Mouse (Mus musculus): ENCODE data around the gene Plekhg1. TPM values are rescaled to one million over a fixed set of nuclear protein-coding genes. Genes with fewer than 3 reads are reported as not detected.
A peak's percentile ranks its signal among the peaks of the same experiment; 100 is the strongest.

The Plekhg1 gene
- polyA plus RNA-seq, 1 experiment from 2014 or later = 0.05 TPM

DNA sequence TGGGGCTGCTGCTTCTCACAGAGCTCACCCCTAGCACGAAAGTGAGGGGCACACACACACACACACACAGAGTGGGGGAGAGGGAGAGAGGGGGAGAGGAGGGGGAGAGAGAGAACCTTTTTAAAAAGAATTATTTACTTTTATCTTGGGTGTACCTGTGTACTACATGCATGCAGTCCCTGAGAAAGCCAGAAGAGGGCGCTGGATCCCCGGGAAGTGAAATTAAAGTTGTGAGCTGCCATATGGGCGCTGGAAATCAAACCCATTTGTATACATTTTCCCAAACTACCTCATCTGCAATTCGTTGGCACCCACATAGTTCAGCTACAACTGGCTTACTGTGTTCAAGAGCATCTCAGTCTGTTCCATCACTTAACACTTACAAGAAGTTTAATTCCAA lies 218.4 kb downstream of the Plekhg1 start:
- no peak for TF ChIP-seq CTCF (IDR thresholded peaks at IDR 0.05)
- CTCF ChIA-PET = interaction anchor here (0.7 to 0.9 kb wide), 2 partner anchors 13 to 436 kb away, joined by 3 read pairs; no protein-coding TSS in a partner anchor
- peaks cover 14% of the 10 kb centered on the region for H3K27me3 ChIP-seq
- ATAC-seq (no peak), DNase-seq (ENCODE audit: low read depth, low spot score) (no peak)
- POLR2A ChIA-PET = no interaction called here
- in situ Hi-C loops (cut with MboI; ENCODE audit: low pct_unique_long_range_greater_than_20kb) = no loop called here

DNA sequence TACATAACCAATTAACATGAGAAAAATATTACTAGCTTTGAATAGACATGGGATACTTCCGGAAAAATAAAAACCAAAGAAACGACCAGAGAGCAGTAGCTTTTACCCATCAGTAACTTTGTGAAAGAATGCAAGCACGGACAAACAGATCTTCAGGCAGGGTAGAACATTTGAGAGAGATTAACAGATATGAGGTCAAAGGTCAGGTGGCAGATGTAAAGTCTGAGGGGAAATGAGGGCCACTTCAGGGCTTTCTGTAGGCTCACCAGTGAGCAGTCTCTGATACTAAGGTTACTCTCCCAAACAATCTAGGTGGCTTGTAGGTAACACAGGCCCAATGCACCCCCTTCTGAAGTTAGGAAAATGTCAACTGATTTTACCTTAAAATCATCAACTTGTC lies 228.9 kb downstream of the Plekhg1 start:
- no peak for TF ChIP-seq CTCF (IDR thresholded peaks at IDR 0.05)
- DNase-seq (ENCODE audit: low read depth, low spot score) (no peak), ATAC-seq (no peak)
- ChIA-PET CTCF (interaction anchor here (1.1 to 1.3 kb wide), 2 partner anchors 25 to 642 kb away, joined by 3 to 5 read pairs; no protein-coding TSS in a partner anchor), POLR2A (no interaction called here)
- H3K27me3 ChIP-seq = peaks cover 8% of the 10 kb centered on the region
- in situ Hi-C loops (cut with MboI; ENCODE audit: low pct_unique_long_range_greater_than_20kb) = no loop called here

DNA sequence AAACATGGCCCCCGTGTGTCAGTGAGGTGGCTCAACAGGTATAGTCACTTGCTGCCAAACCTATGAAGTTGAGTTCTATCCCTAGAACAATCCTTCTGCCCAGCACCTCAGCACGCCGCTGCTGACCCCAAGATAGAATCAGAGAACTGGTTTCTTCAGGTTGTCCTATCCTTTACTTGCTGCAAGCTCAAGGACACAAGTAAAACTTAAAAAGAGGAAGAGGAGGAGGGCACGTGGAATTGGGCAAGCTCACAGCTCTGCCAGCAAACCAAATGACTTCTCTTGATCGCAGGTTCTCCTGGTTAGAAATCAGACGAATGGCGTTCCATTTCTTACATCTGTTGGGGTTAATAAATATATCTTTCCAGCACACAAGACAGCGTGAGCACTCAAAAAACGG lies 232.1 kb downstream of the Plekhg1 start:
- CTCF ChIA-PET = interaction anchor here (1.8 kb wide), 1 partner anchor 19 kb away, joined by 9 read pairs; no protein-coding TSS in a partner anchor
- TF ChIP-seq CTCF (IDR thresholded peaks at IDR 0.05) = no peak
- POLR2A ChIA-PET = no interaction called here
- in situ Hi-C loops (cut with MboI; ENCODE audit: low pct_unique_long_range_greater_than_20kb) = no loop called here
- DNase-seq (ENCODE audit: low read depth, low spot score) = no peak
- peaks cover 2% of the 10 kb centered on the region for H3K27me3 ChIP-seq
- ATAC-seq = no peak

DNA sequence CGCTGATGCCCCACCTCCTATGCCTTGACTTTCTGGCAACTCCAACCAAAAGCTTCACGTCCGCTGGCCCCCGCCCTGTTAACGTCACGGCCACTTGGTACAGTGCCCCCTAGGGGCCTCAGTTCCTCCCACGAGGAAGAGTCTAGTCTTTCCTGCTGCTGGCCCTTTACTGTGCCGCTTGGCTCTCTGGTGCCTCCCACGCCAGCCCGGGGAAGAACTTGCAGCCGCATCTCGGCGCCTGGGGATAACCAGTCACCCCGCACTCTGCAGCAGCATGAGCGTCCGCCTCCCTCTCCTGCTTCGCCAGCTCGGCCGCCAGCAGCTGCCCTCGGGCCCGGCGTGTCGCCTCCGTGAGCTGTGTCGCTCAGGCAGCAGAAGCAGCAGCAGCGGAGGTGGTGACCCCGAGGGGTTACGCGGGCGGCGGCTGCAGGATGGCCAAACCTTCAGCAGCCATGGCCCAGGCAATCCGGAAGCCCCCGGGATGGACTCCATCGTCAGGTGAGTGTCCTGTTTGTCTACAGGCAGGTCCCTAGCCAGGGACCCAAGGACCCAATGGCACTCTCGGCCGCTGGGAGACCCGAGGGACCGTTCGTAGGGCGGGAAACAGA lies 232.9 kb downstream of the Plekhg1 start, which contains the start of gene Mthfd1l:
Gene Mthfd1l (plus strand): TSS at position 138 of the 608 bp plus-strand sequence.
- CTCF ChIA-PET = interaction anchor here (1.8 kb wide), 1 partner anchor 20 kb away, joined by 9 read pairs; no protein-coding TSS in a partner anchor
- DNase-seq (ENCODE audit: low read depth, low spot score) (no peak), ATAC-seq (peak; percentile 95)
- H3K27me3 ChIP-seq = no peaks in the 10 kb centered on the region
- TF ChIP-seq CTCF (IDR thresholded peaks at IDR 0.05) = peak; percentile 97
- in situ Hi-C loops (cut with MboI; ENCODE audit: low pct_unique_long_range_greater_than_20kb) = no loop called here
- POLR2A ChIA-PET = interaction anchor here (0.6 kb wide), 1 partner anchor 460 kb away, joined by 4 read pairs; no protein-coding TSS in a partner anchor

DNA sequence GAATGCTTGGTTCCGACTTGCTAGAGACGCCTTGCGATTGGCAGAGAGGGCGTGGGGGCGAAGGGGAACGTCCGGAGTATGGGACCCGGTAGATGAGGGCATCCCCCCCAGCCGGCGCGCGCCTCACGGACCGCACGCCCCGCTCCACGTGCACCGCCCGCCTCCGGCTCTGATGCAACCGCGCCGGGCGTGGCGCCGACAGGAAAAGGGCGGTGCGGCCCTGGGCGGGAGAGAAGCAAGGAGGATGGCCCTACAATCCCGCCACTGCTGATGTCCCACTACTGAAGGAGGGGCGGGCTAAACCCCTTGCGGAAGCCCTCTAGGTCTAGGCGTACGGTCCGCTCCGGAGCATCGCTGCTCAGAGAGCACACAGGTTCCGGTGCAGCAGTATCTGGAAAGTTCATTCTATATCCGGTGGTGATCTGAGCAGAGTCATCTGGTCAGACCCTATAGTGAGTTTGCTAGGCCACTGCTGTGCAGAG lies 233.5 kb downstream of the Plekhg1 start:
- in situ Hi-C loops (cut with MboI; ENCODE audit: low pct_unique_long_range_greater_than_20kb) = no loop called here
- ChIA-PET POLR2A (interaction anchor here (0.6 kb wide), 1 partner anchor 309 kb away, joined by 4 read pairs; no protein-coding TSS in a partner anchor), CTCF (interaction anchor here (1.8 kb wide), 1 partner anchor 21 kb away, joined by 9 read pairs; no protein-coding TSS in a partner anchor)
- H3K27me3 ChIP-seq = no peaks in the 10 kb centered on the region
- DNase-seq (ENCODE audit: low read depth, low spot score) (no peak), ATAC-seq (peak; percentile 72)
- no peak for TF ChIP-seq CTCF (IDR thresholded peaks at IDR 0.05)

DNA sequence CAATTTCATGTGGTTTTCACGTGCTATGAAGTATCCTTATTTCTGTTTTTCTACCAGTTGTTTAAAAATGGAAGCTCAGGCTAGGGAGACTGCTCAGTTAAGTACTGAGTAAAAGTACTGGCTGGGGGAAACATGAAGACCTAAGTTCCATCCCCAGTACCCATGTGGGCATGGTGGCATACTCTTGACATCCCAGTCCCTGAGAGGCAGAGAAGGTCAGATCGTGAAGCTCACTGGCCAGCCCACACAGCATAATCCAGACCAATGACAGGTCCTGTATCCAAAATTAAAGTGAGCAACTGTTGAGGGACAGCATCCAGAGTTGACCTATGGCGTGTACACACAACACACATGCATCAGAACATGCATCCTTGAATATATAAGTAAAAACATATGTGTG lies 234.2 kb downstream of the Plekhg1 start:
- H3K27me3 ChIP-seq = no peaks in the 10 kb centered on the region
- ChIA-PET CTCF (interaction anchor here (1.7 kb wide), 1 partner anchor 9 kb away, joined by 3 read pairs; no protein-coding TSS in a partner anchor), POLR2A (no interaction called here)
- DNase-seq (ENCODE audit: low read depth, low spot score) (no peak), ATAC-seq (no peak)
- in situ Hi-C loops (cut with MboI; ENCODE audit: low pct_unique_long_range_greater_than_20kb) = no loop called here
- no peak for TF ChIP-seq CTCF (IDR thresholded peaks at IDR 0.05)

DNA sequence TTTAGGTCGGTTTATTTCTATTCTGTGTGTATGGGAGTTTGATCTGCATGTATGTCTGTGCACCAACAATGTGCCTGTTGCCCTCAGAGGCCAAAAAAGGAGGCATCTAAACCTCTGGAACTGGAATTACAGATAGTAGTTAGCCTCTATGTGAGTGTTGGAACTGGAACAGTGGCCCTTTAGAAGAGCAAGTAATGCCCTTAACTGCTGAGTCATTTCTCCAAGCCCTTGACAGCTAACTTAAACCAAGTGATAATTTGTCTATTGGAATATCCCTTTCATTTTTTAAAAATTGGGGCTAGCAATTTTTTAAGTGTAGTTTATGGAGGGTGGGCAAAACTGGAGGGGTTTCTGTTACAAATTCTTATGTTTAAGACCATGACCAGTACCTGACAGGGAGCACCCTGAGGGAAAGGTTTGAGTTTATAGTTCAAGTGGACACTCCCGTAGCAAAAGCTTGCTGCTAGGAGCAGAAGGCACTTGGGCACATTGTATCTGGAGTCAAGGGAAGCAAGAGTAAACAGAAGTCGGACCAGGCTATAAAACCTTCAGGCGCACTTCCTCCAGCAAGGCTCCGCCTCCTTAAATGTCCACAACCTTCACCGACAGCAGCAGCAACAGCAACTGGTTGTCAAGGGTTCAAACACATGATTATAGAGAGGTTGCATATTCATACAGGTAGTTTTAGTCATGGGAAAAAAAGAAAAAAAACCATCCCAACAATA lies 235.9 kb downstream of the Plekhg1 start:
- in situ Hi-C loops (cut with MboI; ENCODE audit: low pct_unique_long_range_greater_than_20kb) = loop anchor here (25.0 kb wide), 4 partner anchors 636 to 1836 kb away; partner anchors contain the start of genes Esr1, Fbxo5 and Mtrf1l
- ChIA-PET POLR2A (no interaction called here), CTCF (interaction anchor here (1.7 kb wide), 1 partner anchor 8 kb away, joined by 3 read pairs; no protein-coding TSS in a partner anchor)
- ATAC-seq (no peak), DNase-seq (ENCODE audit: low read depth, low spot score) (no peak)
- no peaks in the 10 kb centered on the region for H3K27me3 ChIP-seq
- no peak for TF ChIP-seq CTCF (IDR thresholded peaks at IDR 0.05)

DNA sequence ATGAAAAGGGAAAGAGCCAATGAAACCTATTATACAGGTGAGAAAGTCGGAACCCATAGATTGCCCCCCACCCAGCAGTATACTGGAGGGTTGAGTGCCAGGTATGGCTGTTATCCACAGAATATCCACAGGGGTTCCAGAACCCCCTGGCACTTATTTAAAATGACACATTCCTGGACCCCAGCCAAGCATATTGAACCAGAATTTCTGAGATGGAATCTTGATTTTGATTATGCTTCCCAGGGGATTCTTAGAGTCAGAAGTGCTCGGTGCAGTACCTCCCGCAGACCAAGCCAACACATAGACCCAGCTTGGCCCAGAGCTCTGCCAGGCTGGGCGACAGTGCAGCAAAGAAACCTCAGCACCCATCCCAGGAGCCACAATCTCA lies 236.5 kb downstream of the Plekhg1 start:
- no peak for TF ChIP-seq CTCF (IDR thresholded peaks at IDR 0.05)
- in situ Hi-C loops (cut with MboI; ENCODE audit: low pct_unique_long_range_greater_than_20kb) = loop anchor here (25.0 kb wide), 4 partner anchors 636 to 1836 kb away; partner anchors contain the start of genes Esr1, Fbxo5 and Mtrf1l
- no peak for ATAC-seq
- ChIA-PET CTCF (no interaction called here), POLR2A (no interaction called here)
- DNase-seq (ENCODE audit: low read depth, low spot score) = no peak
- H3K27me3 ChIP-seq = no peaks in the 10 kb centered on the region

DNA sequence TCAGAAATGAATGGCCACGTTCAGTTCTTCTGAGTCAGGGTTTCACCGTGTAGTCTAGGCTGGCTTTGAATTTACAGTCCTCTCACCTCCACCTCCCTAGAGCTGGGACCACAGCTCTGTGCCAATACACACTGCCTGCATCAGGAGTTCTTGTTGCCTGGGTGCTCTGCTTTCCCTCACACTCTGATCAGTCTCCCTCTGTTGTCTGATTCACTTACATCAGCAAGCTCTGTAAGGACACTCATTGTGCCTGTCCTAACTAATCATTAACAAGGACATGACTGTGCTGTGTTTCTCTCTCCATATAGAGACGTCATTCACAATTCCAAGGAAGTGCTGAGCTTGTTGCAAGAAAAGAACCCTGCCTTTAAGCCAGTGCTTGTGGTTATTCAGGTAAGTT lies 238.2 kb downstream of the Plekhg1 start:
- no peaks in the 10 kb centered on the region for H3K27me3 ChIP-seq
- in situ Hi-C loops (cut with MboI; ENCODE audit: low pct_unique_long_range_greater_than_20kb) = loop anchor here (25.0 kb wide), 4 partner anchors 634 to 1834 kb away; partner anchors contain the start of genes Esr1, Fbxo5 and Mtrf1l
- ATAC-seq = peak; percentile 19

DNA sequence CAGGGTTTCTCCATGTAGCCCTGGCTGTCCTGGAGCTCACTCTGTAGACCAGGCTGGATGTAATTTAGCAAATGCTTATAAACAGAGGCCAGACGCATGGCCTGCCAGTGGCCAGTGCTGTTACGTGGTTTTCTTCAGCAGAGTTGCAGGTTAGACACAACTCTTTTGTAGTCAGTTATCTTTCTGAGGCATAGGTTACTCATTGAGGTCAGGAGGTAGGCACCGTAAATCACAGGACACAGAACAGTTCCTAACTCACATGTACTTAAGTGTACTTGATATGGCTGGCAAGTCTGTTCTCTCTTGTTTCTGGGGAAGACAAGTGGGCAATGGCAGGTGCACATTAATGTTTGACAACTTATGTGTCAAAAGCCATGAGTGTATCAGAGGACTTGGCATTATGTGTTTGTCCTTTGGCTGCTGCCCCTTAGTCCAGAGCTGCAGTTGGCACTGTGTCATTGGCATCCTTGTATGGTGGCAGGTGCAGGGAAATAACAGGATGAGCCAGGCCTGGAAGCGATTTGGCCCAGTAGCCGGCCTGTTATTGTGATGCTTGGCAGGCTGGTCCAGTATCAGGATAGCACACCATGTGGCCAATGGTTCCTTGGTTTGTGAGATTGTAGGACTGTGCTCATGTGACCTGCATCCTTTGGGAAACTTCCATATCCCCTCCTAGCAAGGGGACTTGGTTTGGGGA lies 238.8 kb downstream of the Plekhg1 start:
- ATAC-seq (no peak), DNase-seq (ENCODE audit: low read depth, low spot score) (no peak)
- no peak for TF ChIP-seq CTCF (IDR thresholded peaks at IDR 0.05)
- ChIA-PET POLR2A (no interaction called here), CTCF (no interaction called here)
- no peaks in the 10 kb centered on the region for H3K27me3 ChIP-seq
- in situ Hi-C loops (cut with MboI; ENCODE audit: low pct_unique_long_range_greater_than_20kb) = loop anchor here (25.0 kb wide), 4 partner anchors 633 to 1833 kb away; partner anchors contain the start of genes Esr1, Fbxo5 and Mtrf1l

More for the DNA sequence above, 238.2 kb downstream of the Plekhg1 start:
- TF ChIP-seq CTCF (IDR thresholded peaks at IDR 0.05) = no peak
- ChIA-PET POLR2A (no interaction called here), CTCF (no interaction called here)
- DNase-seq (ENCODE audit: low read depth, low spot score) = no peak
